Mouse (Mus musculus) 3T3-L1 (cell line): ENCODE data around the gene Plppr2.

Experiments
- DNase-seq: peaks from one replicate; pipeline ENCODE4 v3.0.0-alpha.2; 2015; ENCODE audit warnings: low read depth, low spot score

Gene Plppr2

DNA sequence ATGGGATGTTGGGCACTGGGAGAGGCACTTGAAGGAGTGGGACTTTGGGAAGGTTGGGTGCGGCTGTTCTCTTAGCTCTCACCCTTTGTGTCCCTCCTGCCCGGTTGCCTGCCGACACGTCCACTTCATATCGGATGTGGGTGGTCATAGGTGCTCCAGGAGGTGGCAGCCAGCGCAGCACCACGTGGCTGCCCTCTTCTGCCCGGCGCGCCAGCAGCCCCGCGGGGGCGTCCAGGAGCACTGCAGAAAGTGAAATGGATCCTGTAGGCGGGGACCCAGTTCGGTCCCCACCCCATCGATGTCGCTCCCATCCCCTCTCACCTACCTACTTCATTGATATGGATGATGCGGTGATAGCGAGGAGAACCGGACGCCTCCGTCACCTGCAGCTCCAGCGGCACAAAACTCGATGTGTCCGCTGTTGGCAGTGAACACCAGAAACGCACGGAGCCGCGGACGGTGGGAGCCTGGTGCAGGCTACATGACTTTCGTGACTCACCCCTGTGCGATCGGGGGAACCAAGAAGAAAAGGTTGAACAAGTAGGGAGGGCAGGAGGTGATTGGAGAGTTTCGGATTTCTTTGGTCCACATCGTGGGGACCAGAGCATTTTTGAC lies 24.6 kb downstream of the Plppr2 start:
- no peak for DNase-seq

DNA sequence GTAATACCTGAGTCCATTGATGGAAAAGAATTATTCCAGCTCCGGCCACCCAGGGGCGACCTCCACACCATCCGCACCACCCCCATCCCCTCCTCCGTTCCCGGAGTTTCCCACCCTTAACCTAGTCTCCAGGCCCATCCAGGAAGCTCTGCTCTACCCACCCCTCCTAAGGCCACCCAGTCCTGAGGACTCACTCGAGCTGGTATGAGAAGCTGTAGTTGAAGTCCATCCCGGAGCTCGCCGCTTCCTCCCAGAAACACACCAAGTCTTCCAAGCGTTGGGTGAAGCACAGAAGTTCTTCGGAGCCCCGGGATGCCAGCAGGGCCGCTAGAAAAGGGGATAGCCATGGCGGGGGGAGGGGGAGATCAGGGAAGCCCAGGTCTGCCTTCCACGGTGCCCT lies 25.2 kb downstream of the Plppr2 start:
- DNase-seq, result no peak

DNA sequence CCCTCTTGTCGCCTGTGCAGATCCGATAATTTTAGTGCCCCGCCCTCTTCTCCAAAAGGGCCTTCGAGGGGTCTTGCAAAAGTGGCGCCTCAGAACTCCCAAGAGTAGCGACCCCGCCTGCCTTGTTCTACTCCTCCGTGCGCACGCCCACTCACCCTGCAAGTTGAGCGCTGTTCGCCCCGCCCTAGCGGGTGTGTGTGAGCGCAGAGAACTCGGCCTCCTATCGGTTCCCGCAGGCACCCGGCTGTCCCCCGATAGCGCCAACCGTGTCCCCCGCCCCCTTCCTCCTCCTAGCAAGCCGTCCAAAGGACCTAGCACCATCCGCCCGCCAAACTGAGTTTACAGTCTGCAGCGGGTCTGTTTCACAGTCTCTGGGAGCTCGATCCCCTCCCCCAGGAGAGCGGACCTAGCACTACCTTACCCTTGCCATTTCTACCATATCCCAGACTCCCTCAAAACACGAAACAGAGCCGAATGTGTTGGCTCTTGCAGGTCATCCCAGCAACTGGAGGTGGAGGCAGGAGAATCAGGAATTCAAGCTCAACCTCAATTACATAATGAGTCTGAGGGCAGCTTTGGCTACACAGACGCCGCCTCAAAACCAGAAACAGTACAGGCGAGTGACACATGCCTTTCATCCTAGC lies 25.7 kb downstream of the Plppr2 start:
- peak; percentile 55 for DNase-seq

DNA sequence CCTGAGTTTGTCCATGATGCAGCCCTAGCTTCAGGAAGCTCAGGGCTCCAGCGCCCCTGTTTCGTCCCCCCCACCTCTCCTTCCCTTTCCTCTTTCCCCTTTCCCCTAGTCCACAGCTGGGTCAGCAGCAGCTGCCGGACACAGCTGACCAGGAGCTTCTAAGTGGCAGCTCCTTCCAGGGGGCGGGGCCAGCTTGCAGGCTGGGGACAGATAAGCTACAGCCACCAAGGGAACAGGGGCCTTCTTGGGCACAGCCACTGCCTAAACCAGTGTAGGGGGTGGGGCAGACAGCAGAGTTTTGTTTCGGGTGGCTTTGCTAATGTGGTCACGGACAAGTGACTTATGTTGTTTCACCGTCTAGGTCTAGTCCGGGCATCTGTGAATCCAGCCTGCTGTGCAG lies 26.6 kb downstream of the Plppr2 start, which contains the start of gene Epor:
TSS of gene Epor (minus strand) at position 90 of the 400 bp plus-strand sequence.
- no peak for DNase-seq

DNA sequence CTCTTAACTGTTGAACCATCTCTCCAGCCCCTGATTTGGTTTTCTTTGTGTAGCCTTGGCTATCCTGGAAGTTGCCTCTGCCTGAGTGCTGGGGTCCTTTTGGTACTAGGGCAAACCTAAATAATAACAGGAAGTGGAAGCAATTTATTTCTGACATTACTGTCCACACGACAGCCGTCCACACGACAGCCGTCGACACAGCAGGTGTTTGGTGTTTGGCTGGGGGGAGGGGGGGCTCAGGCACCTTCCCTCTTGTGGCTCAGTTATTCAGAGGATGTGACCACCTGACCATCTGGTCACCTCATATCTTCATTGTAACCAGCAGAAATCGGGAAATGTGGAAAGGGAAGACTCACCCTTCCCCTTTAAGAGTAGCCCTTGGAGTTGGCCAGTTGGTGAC lies 32.0 kb downstream of the Plppr2 start:
- DNase-seq, result no peak

DNA sequence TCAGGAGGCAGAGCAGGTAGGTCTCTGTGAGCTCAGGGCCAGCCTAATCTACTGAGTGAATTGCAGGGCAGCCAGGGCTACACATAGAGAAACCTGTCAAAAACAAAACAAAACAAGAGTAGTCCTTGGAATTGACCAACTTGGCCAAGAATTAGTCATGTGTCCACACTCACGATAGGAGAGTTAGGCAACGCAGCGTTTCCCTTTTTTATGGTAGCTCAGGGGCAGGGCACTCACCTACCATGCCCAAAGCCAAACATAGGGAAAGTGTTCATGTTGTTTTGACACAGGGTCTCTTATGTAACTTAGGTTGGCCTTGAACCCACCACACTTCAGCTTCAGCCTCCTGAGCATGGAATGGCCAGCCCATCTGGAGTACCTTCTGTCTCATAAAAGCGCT lies 32.5 kb downstream of the Plppr2 start:
- DNase-seq, result no peak

DNA sequence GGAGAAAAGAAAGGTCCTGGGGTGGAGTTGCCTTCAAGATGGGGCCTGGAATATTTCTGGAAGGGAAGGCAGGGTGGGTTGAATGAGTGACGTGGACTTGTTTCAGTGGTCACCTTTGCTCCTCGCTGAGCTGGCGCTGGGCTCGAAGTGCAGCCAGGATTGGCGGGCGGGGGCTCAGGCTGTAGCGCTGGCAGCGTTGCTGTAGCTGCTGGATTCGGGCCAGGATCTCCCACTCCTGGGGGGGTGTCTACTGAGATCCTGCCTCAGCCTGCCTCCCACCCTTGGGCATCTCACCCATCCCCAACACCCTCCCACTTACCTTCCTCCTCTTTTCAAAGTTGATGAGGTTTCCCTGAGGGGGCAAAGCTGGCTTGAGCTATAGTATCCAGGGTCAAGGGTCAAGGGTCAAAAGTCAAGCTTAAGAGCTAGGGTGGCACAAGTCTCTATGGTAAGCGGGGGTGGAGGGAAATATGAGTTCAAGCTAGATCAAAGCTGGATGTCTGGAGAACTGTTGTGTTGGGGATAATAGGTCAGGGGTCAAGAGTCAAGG lies 39.9 kb downstream of the Plppr2 start:
- no peak for DNase-seq

DNA sequence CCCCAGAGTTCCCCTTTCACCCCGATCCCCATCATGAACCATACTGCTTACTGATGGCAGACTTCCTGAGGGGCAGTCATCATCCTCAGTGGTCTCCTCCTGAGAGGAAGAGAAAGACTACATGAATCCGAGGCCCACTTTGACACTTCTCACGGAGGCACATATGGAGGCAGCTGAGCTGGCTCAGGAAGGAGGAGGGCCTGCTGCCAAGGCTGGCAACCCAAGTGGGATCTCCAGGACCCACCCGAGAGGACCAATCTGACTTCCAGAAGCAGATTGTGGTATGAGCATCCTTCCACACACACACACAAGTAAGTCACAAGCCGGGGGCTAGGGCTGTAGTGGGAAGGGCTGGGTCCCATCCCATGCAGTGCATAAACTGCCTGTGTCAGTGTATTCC lies 40.5 kb downstream of the Plppr2 start:
- DNase-seq, result no peak

DNA sequence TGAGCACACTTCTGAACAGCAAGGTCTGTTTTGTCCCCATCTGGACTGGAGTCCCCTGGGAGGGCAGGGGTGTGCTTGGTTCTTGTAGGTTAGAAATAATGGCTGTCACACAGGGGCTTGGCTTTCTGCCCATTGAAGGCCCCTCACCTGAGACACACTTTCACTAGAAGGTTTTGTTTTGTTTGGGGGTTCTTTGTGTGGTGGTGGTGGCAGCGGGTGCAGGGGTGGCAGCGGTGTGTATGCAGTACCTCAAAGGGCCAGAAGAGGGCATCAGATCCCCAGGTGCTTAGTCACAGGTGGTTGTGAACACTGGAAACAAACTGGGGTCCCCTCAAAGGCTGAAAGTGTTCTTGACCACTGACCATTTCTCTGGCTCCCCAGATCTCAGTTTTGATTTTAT lies 41.1 kb downstream of the Plppr2 start:
- peak; percentile 51 for DNase-seq

DNA sequence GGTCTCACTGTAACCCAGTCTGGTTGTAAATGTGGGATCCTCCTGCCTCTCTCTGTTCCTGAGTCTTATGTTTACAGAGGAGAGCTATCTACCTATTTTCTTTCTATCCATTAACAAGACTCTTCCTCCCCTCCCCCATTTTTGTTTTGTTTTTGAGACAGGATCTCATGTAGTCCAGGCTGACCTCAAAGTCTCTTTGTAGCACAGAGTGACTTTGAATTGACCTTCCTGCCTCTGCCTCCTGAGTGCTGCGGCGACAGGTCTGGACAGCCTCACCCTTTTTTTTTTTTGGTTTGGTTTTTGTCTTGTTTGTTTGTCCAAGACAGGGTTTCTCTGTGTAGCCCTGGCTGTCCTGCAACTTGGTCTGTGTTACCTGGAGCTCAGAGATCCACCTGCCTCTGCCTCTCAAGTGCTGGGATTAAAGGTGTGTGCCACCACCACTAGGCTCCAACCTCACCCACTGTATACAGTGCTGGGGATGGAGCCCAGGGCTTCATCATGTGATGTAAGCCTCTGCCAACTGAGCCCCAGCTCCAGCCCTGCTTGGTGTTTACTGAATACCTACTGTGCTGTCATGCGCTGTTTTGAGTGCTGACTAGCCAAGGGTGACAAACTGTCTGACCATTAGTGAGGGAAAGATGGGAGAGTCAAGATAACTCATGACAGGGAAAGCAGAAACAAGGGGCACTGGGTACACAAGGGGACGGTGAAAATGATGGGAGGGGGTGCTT lies 41.7 kb downstream of the Plppr2 start:
- no peak for DNase-seq

DNA sequence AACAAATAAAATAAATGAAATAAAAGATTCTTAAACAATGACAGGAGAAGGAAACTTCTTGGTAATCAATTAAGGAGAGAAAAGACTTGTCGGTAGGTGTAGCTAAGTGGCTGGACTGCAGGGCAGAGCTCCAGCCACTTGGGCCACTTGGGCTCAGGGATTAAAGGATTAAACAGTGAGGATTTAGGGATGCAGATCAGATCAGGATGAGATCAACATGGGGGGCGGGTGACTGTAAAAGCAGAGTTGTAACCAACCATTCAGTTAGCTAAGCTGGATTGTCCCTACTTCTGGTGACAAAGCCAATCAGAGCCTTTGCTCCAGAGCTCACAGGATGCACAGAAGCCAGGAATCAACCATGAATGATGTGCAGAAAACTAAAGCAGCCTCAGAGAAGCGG lies 47.1 kb downstream of the Plppr2 start:
- no peak for DNase-seq

DNA sequence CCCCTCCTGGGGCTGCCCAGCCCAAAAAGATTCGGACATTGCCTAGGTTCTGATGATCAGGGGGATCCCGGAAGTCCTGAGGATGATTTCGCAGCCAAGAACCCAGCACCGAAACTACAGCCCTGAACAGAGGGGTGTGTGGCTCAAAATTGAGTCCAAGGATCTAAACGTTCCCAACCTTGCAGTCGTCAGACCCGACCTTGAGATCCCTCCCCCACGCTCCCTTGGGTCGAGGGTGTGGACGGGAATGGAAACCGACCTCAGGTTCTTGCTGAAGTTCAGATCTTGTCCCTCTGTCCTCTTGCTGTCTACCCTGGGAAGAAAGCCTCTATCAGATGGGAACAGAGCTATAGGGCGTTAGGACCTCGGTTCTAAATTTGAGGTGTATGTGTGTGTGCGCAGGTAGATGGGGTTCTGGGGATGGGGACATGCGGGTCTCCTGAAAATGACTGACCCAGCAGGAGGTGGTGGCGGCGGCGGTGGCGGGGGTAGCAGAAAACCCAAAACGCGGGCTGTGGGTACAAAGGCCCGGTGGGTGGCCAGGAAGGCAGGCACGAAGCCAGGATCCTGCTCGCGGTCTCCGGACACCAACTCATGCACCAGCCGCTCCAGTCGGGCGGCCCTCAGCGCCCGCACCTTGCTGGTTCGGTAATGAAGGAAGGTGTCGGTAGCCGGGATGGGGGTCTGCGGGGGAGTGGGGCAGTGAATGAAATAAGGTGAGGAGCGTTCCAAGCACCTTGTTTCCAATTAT lies 50.9 kb downstream of the Plppr2 start:
- no peak for DNase-seq

DNA sequence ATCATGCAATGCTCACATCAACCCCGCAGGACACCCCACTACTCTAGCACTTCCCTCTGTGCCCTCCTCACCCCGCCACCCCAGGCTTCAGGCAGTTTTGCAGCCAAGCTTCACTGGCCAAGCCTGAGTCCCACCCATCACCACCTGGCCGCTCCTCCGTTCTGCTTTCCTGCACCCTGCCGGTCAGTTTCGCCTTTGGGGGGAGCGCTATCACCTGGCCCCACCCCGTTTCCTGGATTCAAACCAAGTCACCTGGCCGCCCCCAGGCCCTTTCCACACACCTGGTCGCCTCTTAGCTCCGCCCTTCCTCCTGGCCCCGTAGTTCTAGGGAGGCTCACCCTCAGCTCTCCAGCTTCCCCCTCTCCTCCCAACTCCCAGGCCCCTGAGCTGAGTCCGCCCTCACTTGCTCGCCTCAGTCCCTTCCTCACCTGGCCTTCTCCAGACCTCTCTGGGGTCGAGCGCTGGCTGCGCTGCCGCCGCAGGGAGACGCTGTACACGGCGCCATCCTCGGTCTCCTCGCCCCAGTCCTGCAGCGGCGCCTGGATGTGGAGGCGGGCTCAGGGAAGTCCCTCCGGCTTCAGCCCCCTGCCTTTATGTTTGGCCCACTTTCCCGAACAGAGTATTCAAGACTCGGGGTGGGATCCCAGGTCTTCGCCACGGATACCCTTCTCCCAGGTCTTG lies 51.7 kb downstream of the Plppr2 start:
- no peak for DNase-seq

DNA sequence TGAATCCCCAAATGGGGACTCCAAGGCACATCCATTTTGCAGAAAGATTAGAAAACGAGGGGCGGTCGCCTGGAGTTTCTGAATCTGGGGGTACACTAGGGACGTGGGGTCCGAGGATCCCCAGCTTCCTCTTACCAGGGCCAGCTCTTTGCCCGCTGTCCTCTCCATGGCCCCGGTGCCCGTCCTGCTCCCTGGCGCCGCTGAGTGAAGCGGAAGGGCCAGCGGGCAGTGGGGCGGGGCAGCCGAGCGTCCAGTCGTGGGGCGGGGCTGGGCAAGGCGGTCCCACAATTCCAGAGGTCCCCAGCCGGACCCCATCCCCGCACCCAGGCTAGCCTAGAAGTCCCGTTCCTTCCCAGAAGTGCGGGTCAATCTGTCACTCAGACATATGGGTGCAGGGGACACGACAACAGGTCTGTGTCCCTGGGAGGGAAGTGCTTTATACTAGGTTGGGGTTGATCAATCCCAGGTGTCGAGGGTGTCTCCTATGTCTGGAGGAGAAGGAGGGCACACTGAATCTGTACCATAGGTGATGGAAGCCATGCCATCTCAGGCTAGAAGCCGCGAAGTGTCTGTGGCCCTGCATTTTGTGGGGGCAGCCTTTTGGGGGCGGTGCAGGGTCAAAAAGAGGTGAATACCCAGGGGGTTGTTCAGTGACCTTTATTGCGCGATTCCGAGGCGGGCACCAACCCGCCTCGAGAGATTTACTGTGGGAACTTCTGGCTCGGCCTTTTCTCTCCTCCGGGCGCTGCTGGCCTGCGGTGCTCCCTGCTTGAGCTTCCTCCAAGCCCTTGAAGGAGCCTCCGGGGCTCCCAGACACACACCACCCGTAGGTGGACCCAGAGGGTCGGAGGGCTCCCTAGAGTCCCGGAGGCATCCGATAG lies 52.6 kb downstream of the Plppr2 start, which contains the start of gene Rgl3:
TSS of gene Rgl3 (minus strand) at position 217 of the 881 bp plus-strand sequence.
- DNase-seq, result peak; percentile 21

DNA sequence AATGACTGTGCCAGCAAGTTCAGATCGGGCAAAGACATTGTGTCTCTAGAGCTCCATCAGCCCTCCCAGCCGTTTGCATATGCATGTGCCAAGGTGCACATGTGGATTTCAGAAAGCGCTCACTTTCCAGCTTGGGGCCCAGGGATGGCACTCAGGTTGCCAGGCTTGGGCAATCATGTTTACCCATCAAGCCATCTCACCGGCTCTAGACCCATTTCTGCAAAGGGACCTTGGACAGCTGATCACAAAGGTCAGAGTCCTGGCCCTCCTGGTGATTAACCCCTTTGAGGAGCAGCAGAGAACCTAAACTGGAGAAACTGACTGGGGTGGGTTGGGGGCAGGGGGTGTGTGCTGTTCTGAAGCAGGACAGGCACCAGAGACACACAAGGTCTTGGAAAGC lies 55.4 kb downstream of the Plppr2 start:
- DNase-seq, result no peak

DNA sequence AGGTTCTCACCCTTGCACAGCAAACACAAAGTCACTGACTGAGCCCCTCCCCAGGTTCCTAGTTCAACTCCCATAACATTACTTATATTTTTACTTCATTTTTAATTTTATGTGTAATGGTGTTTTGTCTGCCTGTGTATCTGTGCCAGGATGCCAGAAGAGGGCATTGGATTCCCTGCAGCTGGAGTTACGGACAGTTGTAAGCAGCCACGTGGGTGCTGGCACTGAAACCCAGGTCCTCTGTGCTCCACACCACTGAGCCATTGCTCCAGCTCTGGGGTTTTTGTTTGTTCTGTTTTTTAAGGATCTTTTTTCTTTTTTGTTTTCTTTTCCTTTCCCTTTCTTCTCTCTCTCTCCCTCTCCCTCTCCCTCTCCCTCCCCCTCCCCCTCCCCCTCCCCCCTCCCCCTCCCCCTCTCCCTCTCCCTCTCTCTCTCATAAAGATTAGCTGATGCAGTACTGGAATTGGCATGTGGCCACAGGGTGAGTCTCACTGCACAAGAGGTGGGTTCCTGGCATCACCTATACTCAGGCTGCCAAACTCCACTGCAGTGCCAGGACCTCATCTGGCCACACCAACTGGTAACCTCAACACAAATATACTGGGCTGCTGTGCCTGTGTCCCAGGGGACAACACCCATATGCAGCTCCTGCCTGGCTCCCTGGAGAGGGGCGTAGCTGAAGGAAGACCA lies 59.5 kb downstream of the Plppr2 start:
- DNase-seq, result no peak
